Mouse (Mus musculus): ENCODE measurements at regions not wholly inside any gene's neighbourhood (a gene's known extent, or its start where the extent isn't known, plus 50 kb on each side); places are given as distances from the start of the nearest gene placed in this dataset.

- Histone ChIP-seq H3K4me1 (ENCODE audit: control insufficient read depth, insufficient read depth, low read length) (no peaks in the 10 kb centered on the region), H3K27ac (replicated peaks; ENCODE audit: low read depth, low read length) (no peak overlapping the region), H3K27me3 (ENCODE audit: control insufficient read depth, insufficient read depth, low read length) (no peaks in the 10 kb centered on the region), H3K4me3 (ENCODE audit: low read depth, low read length) (no peak overlapping the region), H3K36me3 (replicated peaks; ENCODE audit: control insufficient read depth, insufficient read depth, low read depth, low read length) (no peaks in the 10 kb centered on the region), H3K9me3 (replicated peaks; ENCODE audit: control insufficient read depth, low read length) (no peaks in the 10 kb centered on the region), H3K4me2 (ENCODE audit: low read depth, low read length) (no peak overlapping the region), H3K9ac (replicated peaks; ENCODE audit: low read length) (no peak overlapping the region)
- ATAC-seq (replicated peaks; ENCODE audit: insufficient number of reproducible peaks, low FRiP score, low TSS enrichment, low read depth) (no peak), DNase-seq (ENCODE audit: low spot score) (no peak)
- 82% methylated on average over 4 of the region's 4 CpGs for WGBS
Measured at GRCm38 (mm10) chr6:93539171-93539570, 595.9 kb upstream of the Adamts9 start.

GRCm38 (mm10) chr6:93537971-93538370 is 594.7 kb upstream of the Adamts9 start:
- Histone ChIP-seq H3K9ac (replicated peaks; ENCODE audit: low read length) (no peak overlapping the region), H3K4me2 (ENCODE audit: low read depth, low read length) (no peak overlapping the region), H3K9me3 (replicated peaks; ENCODE audit: control insufficient read depth, low read length) (no peaks in the 10 kb centered on the region), H3K4me3 (ENCODE audit: low read depth, low read length) (no peak overlapping the region), H3K4me1 (ENCODE audit: control insufficient read depth, insufficient read depth, low read length) (no peaks in the 10 kb centered on the region), H3K27me3 (ENCODE audit: control insufficient read depth, insufficient read depth, low read length) (no peaks in the 10 kb centered on the region), H3K27ac (replicated peaks; ENCODE audit: low read depth, low read length) (no peak overlapping the region), H3K36me3 (replicated peaks; ENCODE audit: control insufficient read depth, insufficient read depth, low read depth, low read length) (no peaks in the 10 kb centered on the region)
- WGBS: 84% methylated on average over 1 of the region's 1 CpGs
- DNase-seq (ENCODE audit: low spot score) (no peak), ATAC-seq (replicated peaks; ENCODE audit: insufficient number of reproducible peaks, low FRiP score, low TSS enrichment, low read depth) (no peak)

GRCm38 (mm10) chr6:93537126-93537525 is 593.8 kb upstream of the Adamts9 start:
- DNase-seq (ENCODE audit: low spot score) (no peak), ATAC-seq (replicated peaks; ENCODE audit: insufficient number of reproducible peaks, low FRiP score, low TSS enrichment, low read depth) (no peak)
- H3K9ac ChIP-seq (replicated peaks; ENCODE audit: low read length): no peak overlapping the region
- H3K9me3 ChIP-seq (replicated peaks; ENCODE audit: control insufficient read depth, low read length): no peaks in the 10 kb centered on the region
- H3K4me1 ChIP-seq (ENCODE audit: control insufficient read depth, insufficient read depth, low read length): no peaks in the 10 kb centered on the region
- no peak overlapping the region for H3K4me2 ChIP-seq (ENCODE audit: low read depth, low read length)
- H3K36me3 ChIP-seq (replicated peaks; ENCODE audit: control insufficient read depth, insufficient read depth, low read depth, low read length): no peaks in the 10 kb centered on the region
- no peak overlapping the region for H3K4me3 ChIP-seq (ENCODE audit: low read depth, low read length)
- WGBS: 93% methylated on average over 1 of the region's 1 CpGs
- H3K27ac ChIP-seq (replicated peaks; ENCODE audit: low read depth, low read length): no peak overlapping the region
- H3K27me3 ChIP-seq (ENCODE audit: control insufficient read depth, insufficient read depth, low read length): no peaks in the 10 kb centered on the region

- Histone ChIP-seq H3K27ac (replicated peaks; ENCODE audit: low read depth, low read length) (no peak overlapping the region), H3K36me3 (replicated peaks; ENCODE audit: control insufficient read depth, insufficient read depth, low read depth, low read length) (no peaks in the 10 kb centered on the region), H3K27me3 (ENCODE audit: control insufficient read depth, insufficient read depth, low read length) (no peaks in the 10 kb centered on the region), H3K4me1 (ENCODE audit: control insufficient read depth, insufficient read depth, low read length) (no peaks in the 10 kb centered on the region), H3K9ac (replicated peaks; ENCODE audit: low read length) (no peak overlapping the region), H3K4me2 (ENCODE audit: low read depth, low read length) (no peak overlapping the region), H3K9me3 (replicated peaks; ENCODE audit: control insufficient read depth, low read length) (no peaks in the 10 kb centered on the region), H3K4me3 (ENCODE audit: low read depth, low read length) (no peak overlapping the region)
- 92% methylated on average over 2 of the region's 2 CpGs for WGBS
- ATAC-seq (replicated peaks; ENCODE audit: insufficient number of reproducible peaks, low FRiP score, low TSS enrichment, low read depth): no peak
- DNase-seq (ENCODE audit: low spot score): no peak
Measured at GRCm38 (mm10) chr6:93513818-93514217, 570.5 kb upstream of the Adamts9 start.

GRCm38 (mm10) chr6:93509857-93510256 is 566.6 kb upstream of the Adamts9 start:
- Histone ChIP-seq H3K9ac (replicated peaks; ENCODE audit: low read length) (no peak overlapping the region), H3K27me3 (ENCODE audit: control insufficient read depth, insufficient read depth, low read length) (no peaks in the 10 kb centered on the region), H3K27ac (replicated peaks; ENCODE audit: low read depth, low read length) (no peak overlapping the region), H3K4me3 (ENCODE audit: low read depth, low read length) (no peak overlapping the region), H3K9me3 (replicated peaks; ENCODE audit: control insufficient read depth, low read length) (no peaks in the 10 kb centered on the region), H3K4me1 (ENCODE audit: control insufficient read depth, insufficient read depth, low read length) (no peaks in the 10 kb centered on the region), H3K4me2 (ENCODE audit: low read depth, low read length) (no peak overlapping the region), H3K36me3 (replicated peaks; ENCODE audit: control insufficient read depth, insufficient read depth, low read depth, low read length) (no peaks in the 10 kb centered on the region)
- DNase-seq (ENCODE audit: low spot score) (peak; percentile 4), ATAC-seq (replicated peaks; ENCODE audit: insufficient number of reproducible peaks, low FRiP score, low TSS enrichment, low read depth) (no peak)
- WGBS: 36% methylated on average over 1 of the region's 1 CpGs

GRCm38 (mm10) chr6:93497824-93498223 is 554.5 kb upstream of the Adamts9 start:
- Histone ChIP-seq H3K4me1 (ENCODE audit: control insufficient read depth, insufficient read depth, low read length) (no peaks in the 10 kb centered on the region), H3K9ac (replicated peaks; ENCODE audit: low read length) (no peak overlapping the region), H3K4me3 (ENCODE audit: low read depth, low read length) (no peak overlapping the region), H3K36me3 (replicated peaks; ENCODE audit: control insufficient read depth, insufficient read depth, low read depth, low read length) (no peaks in the 10 kb centered on the region), H3K27ac (replicated peaks; ENCODE audit: low read depth, low read length) (no peak overlapping the region), H3K9me3 (replicated peaks; ENCODE audit: control insufficient read depth, low read length) (no peaks in the 10 kb centered on the region), H3K4me2 (ENCODE audit: low read depth, low read length) (no peak overlapping the region), H3K27me3 (ENCODE audit: control insufficient read depth, insufficient read depth, low read length) (no peaks in the 10 kb centered on the region)
- WGBS: 85% methylated on average over 4 of the region's 4 CpGs
- DNase-seq (ENCODE audit: low spot score) (no peak), ATAC-seq (replicated peaks; ENCODE audit: insufficient number of reproducible peaks, low FRiP score, low TSS enrichment, low read depth) (no peak)

- no peaks in the 10 kb centered on the region for H3K36me3 ChIP-seq (replicated peaks; ENCODE audit: control insufficient read depth, insufficient read depth, low read depth, low read length)
- DNase-seq (ENCODE audit: low spot score) (peak; percentile 21), ATAC-seq (replicated peaks; ENCODE audit: insufficient number of reproducible peaks, low FRiP score, low TSS enrichment, low read depth) (no peak)
- H3K4me1 ChIP-seq (ENCODE audit: control insufficient read depth, insufficient read depth, low read length): no peaks in the 10 kb centered on the region
- H3K4me3 ChIP-seq (ENCODE audit: low read depth, low read length): no peak overlapping the region
- H3K9me3 ChIP-seq (replicated peaks; ENCODE audit: control insufficient read depth, low read length): no peaks in the 10 kb centered on the region
- H3K9ac ChIP-seq (replicated peaks; ENCODE audit: low read length): no peak overlapping the region
- 89% methylated on average over 2 of the region's 2 CpGs for WGBS
- no peaks in the 10 kb centered on the region for H3K27me3 ChIP-seq (ENCODE audit: control insufficient read depth, insufficient read depth, low read length)
- no peak overlapping the region for H3K4me2 ChIP-seq (ENCODE audit: low read depth, low read length)
- no peak overlapping the region for H3K27ac ChIP-seq (replicated peaks; ENCODE audit: low read depth, low read length)
Measured at GRCm38 (mm10) chr6:93488441-93488955, 545.2 kb upstream of the Adamts9 start.

GRCm38 (mm10) chr6:93478521-93478920 is 535.2 kb upstream of the Adamts9 start:
- no peak overlapping the region for H3K4me3 ChIP-seq (ENCODE audit: low read depth, low read length)
- no peaks in the 10 kb centered on the region for H3K27me3 ChIP-seq (ENCODE audit: control insufficient read depth, insufficient read depth, low read length)
- no peak for DNase-seq (ENCODE audit: low spot score)
- H3K36me3 ChIP-seq (replicated peaks; ENCODE audit: control insufficient read depth, insufficient read depth, low read depth, low read length): no peaks in the 10 kb centered on the region
- H3K4me1 ChIP-seq (ENCODE audit: control insufficient read depth, insufficient read depth, low read length): no peaks in the 10 kb centered on the region
- 83% methylated on average over 2 of the region's 2 CpGs for WGBS
- H3K4me2 ChIP-seq (ENCODE audit: low read depth, low read length): no peak overlapping the region
- H3K9ac ChIP-seq (replicated peaks; ENCODE audit: low read length): no peak overlapping the region
- H3K9me3 ChIP-seq (replicated peaks; ENCODE audit: control insufficient read depth, low read length): no peaks in the 10 kb centered on the region
- ATAC-seq (replicated peaks; ENCODE audit: insufficient number of reproducible peaks, low FRiP score, low TSS enrichment, low read depth): no peak
- no peak overlapping the region for H3K27ac ChIP-seq (replicated peaks; ENCODE audit: low read depth, low read length)
